In the genomic region with DNA sequence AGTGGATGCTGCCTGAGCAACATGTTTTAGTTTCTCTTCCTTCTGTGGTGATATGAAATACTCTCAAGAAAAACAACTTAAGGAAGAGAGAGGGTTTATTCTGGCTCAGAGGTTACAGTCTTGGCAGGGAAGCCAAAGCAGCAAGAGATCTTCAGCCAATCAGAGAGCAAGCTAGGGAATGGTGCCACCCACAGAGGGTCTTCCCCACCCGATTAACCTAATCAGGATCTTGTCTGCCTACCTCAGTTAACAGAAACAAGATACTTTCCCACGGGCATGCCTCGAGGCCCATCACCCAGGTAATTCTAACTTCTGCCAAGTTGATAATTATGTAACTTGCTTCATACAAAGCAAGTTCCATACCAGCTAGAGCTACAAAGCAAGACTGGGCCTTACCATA, we compare ENCODE assay signal across 21 mouse cellular contexts. TPM values are rescaled to one million over a fixed set of nuclear protein-coding genes. Genes with fewer than 3 reads are reported as not detected.
"Had no signal": no experiment of that assay in that cellular context is flagged by ENCODE, and none has a peak within 500 bp of the region (broad histone marks: within the 10 kb centered on the region; RNA-seq: fewer than 3 reads in every experiment).

No protein-coding gene starts in this region.

- H3K4me2 ChIP-seq: kidney, embryonic 15.5 days; limb, embryonic 12.5 days; limb, embryonic 15.5 days; liver, embryonic 12.5 days; liver, embryonic 15.5 days; midbrain, embryonic 12.5 days; midbrain, embryonic 15.5 days; neural tube, embryonic 12.5 days; neural tube, embryonic 15.5 days had no signal

- H3K27me3 ChIP-seq: kidney, embryonic 15.5 days; limb, embryonic 12.5 days; limb, embryonic 15.5 days; liver, embryonic 12.5 days; liver, embryonic 15.5 days; midbrain, embryonic 12.5 days; midbrain, embryonic 15.5 days; neural tube, embryonic 12.5 days; neural tube, embryonic 15.5 days had no signal

- H3K36me3 ChIP-seq: kidney, embryonic 15.5 days; limb, embryonic 12.5 days; limb, embryonic 15.5 days; liver, embryonic 12.5 days; liver, embryonic 15.5 days; midbrain, embryonic 12.5 days; midbrain, embryonic 15.5 days; neural tube, embryonic 12.5 days; neural tube, embryonic 15.5 days had no signal

- H3K9ac ChIP-seq: kidney, embryonic 15.5 days; limb, embryonic 12.5 days; limb, embryonic 15.5 days; liver, embryonic 12.5 days; liver, embryonic 15.5 days; midbrain, embryonic 12.5 days; midbrain, embryonic 15.5 days; neural tube, embryonic 12.5 days; neural tube, embryonic 15.5 days had no signal

- H3K4me1 ChIP-seq: limb, embryonic 12.5 days; limb, embryonic 15.5 days; midbrain, embryonic 12.5 days; midbrain, embryonic 15.5 days; neural tube, embryonic 12.5 days; neural tube, embryonic 15.5 days had no signal

- DNase-seq: kidney, postnatal 10 days; kidney, postnatal 36 days; layer of hippocampus, postnatal 36 days; lung, postnatal 14 days; lung, postnatal 4 days; retina, postnatal 1 day; thymus, adult 18-20 months; thymus, postnatal 36 days had no signal

- H3K9me3 ChIP-seq: kidney, embryonic 15.5 days; limb, embryonic 12.5 days; limb, embryonic 15.5 days; liver, embryonic 12.5 days; liver, embryonic 15.5 days; midbrain, embryonic 12.5 days; midbrain, embryonic 15.5 days; neural tube, embryonic 12.5 days; neural tube, embryonic 15.5 days had no signal

- ATAC-seq: liver, embryonic 12.5 days; midbrain, embryonic 15.5 days had no signal

- H3K27ac ChIP-seq: kidney, embryonic 15.5 days; left cerebral cortex, adult 2 months; limb, embryonic 12.5 days; limb, embryonic 15.5 days; liver, embryonic 12.5 days; liver, embryonic 15.5 days; midbrain, embryonic 12.5 days; midbrain, embryonic 15.5 days; neural tube, embryonic 12.5 days; neural tube, embryonic 15.5 days had no signal

- H3K4me3 ChIP-seq: kidney, embryonic 15.5 days; left cerebral cortex, adult 2 months; limb, embryonic 12.5 days; limb, embryonic 15.5 days; liver, embryonic 12.5 days; liver, embryonic 15.5 days; midbrain, embryonic 12.5 days; midbrain, embryonic 15.5 days; neural tube, embryonic 12.5 days; neural tube, embryonic 15.5 days had no signal

RNA-seq across cellular contexts. Expression of a gene that starts 9.7 kb away (rescaled TPM):
- total RNA-seq: layer of hippocampus, postnatal 36 days; left cerebral cortex, postnatal 36 days had no signal
- polyA plus RNA-seq: kidney, embryonic 15.5 days; lung, embryonic 16.5 days; midbrain, embryonic 12.5 days; midbrain, embryonic 15.5 days; neural tube, embryonic 12.5 days; neural tube, embryonic 15.5 days had no signal

RNA-seq across cellular contexts. Expression of a gene that starts 9.8 kb away (rescaled TPM):
- polyA plus RNA-seq: kidney, embryonic 15.5 days; limb, embryonic 12.5 days; midbrain, embryonic 12.5 days; neural tube, embryonic 12.5 days had no signal

RNA-seq across cellular contexts. Expression of a gene that starts 52.0 kb away (rescaled TPM):
- polyA plus RNA-seq: testis, adult 2 months had no signal
